Mouse (Mus musculus): ENCODE results near the gene Mgat5.

DNA sequence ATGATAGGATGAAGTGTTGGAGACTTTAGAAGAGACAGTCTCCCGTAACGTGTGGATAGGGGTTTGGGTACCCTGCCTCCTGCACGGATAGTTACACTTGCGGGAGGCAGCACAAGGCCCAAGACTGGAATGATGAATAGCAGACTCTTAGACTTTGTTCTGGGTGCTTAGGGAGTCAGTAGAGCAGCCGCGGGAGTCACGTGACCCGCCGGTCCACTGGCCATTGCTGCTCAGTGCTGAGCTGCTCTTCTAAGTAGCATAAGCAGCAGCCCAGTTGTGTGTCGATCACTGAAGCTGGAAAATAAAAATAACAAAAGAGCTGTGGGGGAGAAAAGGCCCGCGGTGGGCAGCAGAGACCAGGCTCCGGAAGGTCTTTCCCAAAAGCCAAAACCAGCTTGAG is 215.6 kb downstream of the Mgat5 start:
- TF ChIP-seq CTCF (IDR thresholded peaks at IDR 0.05; ENCODE audit: extremely low read depth, insufficient read length, insufficient replicate concordance, low read depth, low read length): no peak
- no peak for TF ChIP-seq POLR2A (IDR thresholded peaks at IDR 0.05; ENCODE audit: low read depth, low read length)

Measured in small intestine, adult 2 months (tissue).